Mouse (Mus musculus) mammary gland, adult 2 months (tissue): Measurements from ENCODE around the gene Ajuba. TPM values are rescaled to one million over a fixed set of nuclear protein-coding genes. Genes with fewer than 3 reads are reported as not detected.

Source experiments
- polyA plus RNA-seq: library from polyadenylated mRNA; depleted of rRNA; stranded (reverse); fragments of >200 nt; gene quantifications from 2 replicates; pipeline ENCODE4 v1.2.3, GENCODE M21; 2012; ENCODE audit warnings: low replicate concordance; rRNA removed

The Ajuba gene
- 18.0 and 23.6 TPM in 2 replicates for polyA plus RNA-seq

GRCm38 (mm10) chr14:54577089-54577982, at the start of gene Ajuba:
TSS of gene Ajuba (minus strand) at chr14:54577558.

GRCm38 (mm10) chr14:54621133-54621532, 43.8 kb upstream of the Ajuba start, which contains the start of gene Psmb11:
TSS of gene Psmb11 (plus strand) at chr14:54621433.

GRCm38 (mm10) chr14:54617897-54618365, 40.6 kb upstream of the Ajuba start, which contains the start of gene Psmb5:
TSS of gene Psmb5 (minus strand) at chr14:54618022.

GRCm38 (mm10) chr14:54605752-54606321, 28.5 kb upstream of the Ajuba start, which contains the start of gene 4931414P19Rik:
TSS of gene 4931414P19Rik (minus strand) at chr14:54605993.

GRCm38 (mm10) chr14:54553975-54554769, 23.2 kb downstream of the Ajuba start, which contains the start of gene Haus4:
TSS of gene Haus4 (minus strand) at chr14:54554616.

Other genes starting within 250 kb of the Ajuba start
- 174 and 209 TPM in 2 replicates for gene Oxa1l, start 216.7 kb downstream of the Ajuba start, polyA plus RNA-seq
- 18.1 and 27.2 TPM in 2 replicates for gene Slc7a7, start 159.8 kb downstream of the Ajuba start, polyA plus RNA-seq
- gene Mrpl52, start 150.6 kb downstream of the Ajuba start, polyA plus RNA-seq = 132 and 438 TPM in 2 replicates
- 298 and 523 TPM in 2 replicates for gene Mmp14, start 145.9 kb downstream of the Ajuba start, polyA plus RNA-seq
- 161 and 252 TPM in 2 replicates for gene Lrp10, start 113.4 kb downstream of the Ajuba start, polyA plus RNA-seq
- 0.49 and 0.55 TPM in 2 replicates for gene Rem2, start 101.5 kb downstream of the Ajuba start, polyA plus RNA-seq
- 27.1 and 42.3 TPM in 2 replicates for gene Prmt5, start 60.0 kb downstream of the Ajuba start, polyA plus RNA-seq
- gene Haus4, start 22.9 kb downstream of the Ajuba start, polyA plus RNA-seq = 9.0 and 11.4 TPM in 2 replicates
- gene 4931414P19Rik, start 28.4 kb upstream of the Ajuba start, polyA plus RNA-seq = 3.0 and 8.9 TPM in 2 replicates
- gene Psmb5, start 40.5 kb upstream of the Ajuba start, polyA plus RNA-seq = 175 and 188 TPM in 2 replicates
- 0.19 TPM in 1 of 2 replicates, not detected in the other for gene Psmb11, start 43.9 kb upstream of the Ajuba start, polyA plus RNA-seq
- gene Gm17606, start 63.4 kb upstream of the Ajuba start, polyA plus RNA-seq = not detected in 2 replicates
- gene Cdh24, start 63.8 kb upstream of the Ajuba start, polyA plus RNA-seq = 4.4 and 7.5 TPM in 2 replicates
- 52.1 and 110 TPM in 2 replicates for gene 1700123O20Rik, start 108.7 kb upstream of the Ajuba start, polyA plus RNA-seq
- 122 and 125 TPM in 2 replicates for gene Acin1, start 109.4 kb upstream of the Ajuba start, polyA plus RNA-seq
- gene Gm29776, start 121.3 kb upstream of the Ajuba start, polyA plus RNA-seq = 0.06 and 0.12 TPM in 2 replicates
- 2.1 and 3.1 TPM in 2 replicates for gene Cebpe, start 134.6 kb upstream of the Ajuba start, polyA plus RNA-seq
- 11.6 and 16.1 TPM in 2 replicates for gene Slc7a8, start 204.4 kb upstream of the Ajuba start, polyA plus RNA-seq
- gene Rnf212b, start 236.6 kb upstream of the Ajuba start, polyA plus RNA-seq = 0.29 TPM in 1 of 2 replicates, not detected in the other